Mouse (Mus musculus) embryo, embryonic 10 days (tissue): ENCODE results near the gene Stxbp4.

Source experiments
- DNase-seq: peaks from one replicate; pipeline ENCODE4 v3.0.0-alpha.2; 2015; ENCODE audit warnings: low spot score

Gene Stxbp4

DNA sequence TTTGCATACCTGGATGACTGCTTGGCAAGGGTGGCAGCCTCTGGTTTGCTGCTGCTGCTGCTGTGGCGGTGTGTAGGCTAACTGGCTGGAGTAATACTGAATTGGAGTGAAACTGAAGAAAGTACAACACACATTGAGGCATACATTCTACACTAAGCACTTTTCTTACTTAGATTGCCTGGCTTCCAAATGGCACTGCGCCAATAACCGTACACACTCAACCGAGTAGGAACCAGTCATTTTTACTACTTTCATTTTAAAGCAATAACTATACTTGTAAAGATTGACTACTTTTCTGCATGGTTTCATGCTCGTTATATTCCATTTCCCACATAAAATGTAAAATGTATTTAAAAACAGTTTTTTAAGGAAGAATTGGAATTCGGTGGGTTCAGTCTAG, 11.9 kb upstream of the Stxbp4 start:
- no peak for DNase-seq

DNA sequence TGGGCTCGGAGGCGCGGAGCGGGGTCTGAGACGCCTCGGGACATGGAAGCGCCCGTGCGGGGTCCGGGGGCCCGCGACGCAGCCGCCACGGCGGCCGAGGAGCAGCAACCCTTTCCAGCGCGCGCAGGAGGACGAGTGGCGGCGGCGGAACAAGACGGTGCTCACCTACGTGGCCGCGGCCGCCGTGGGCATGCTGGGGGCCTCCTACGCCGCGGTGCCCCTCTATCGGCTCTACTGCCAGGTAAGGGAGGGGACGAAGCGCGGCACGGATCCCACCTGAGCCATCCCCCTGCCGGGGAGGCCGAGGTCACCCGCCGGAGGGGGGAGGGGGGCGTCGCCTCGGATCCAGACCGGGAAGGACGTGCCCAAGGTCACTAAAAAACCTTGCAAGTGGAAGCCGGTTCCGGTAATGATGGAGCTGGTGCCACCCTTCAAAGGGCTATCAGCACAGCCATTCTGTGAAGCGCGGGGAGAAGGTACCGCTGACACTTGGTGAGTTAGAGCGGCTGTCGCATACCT, 487 bp upstream of the Stxbp4 start:
- peak; percentile 40 for DNase-seq

- DNase-seq = no peak
Observed at GRCm38 (mm10) chr11:90634661-90635060, 3.2 kb downstream of the Stxbp4 start.

DNA sequence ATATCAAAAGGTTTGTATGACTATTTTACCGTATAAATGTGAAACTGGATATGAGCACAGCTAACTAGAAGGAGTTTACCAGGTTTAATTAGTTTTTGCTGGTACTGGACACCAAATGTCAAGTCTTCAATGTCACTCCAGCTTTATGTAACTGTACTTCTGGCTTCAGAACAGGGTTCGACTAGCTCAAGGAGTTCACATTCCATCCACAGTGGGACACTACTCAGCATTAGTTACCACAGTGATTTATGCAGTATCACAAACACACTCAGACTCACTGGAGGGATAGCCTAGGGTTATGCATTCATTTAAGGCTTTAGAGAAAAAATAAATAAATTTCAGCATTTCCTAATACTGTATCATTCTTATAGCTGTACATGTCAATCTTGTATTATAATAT, 5.4 kb downstream of the Stxbp4 start:
- DNase-seq = no peak

DNA sequence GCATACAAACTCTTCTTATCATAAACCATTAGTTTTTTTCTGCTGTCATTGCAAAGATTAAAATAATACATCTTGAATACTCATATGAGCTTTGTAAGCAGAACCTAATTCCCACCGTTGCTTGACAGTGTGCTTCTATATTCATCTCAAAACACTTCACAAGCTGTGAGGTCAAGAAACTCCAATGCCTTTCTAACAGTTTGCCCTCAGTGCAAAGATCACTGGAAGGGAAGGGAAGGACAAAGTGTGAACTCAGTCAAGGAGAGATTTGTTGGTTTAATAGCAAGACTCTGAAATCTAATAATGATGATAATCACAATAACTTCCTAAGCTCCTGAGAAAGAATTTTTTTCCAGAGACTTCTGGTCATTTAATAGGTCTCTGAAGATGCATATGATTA, 10.1 kb downstream of the Stxbp4 start:
- no peak for DNase-seq

DNA sequence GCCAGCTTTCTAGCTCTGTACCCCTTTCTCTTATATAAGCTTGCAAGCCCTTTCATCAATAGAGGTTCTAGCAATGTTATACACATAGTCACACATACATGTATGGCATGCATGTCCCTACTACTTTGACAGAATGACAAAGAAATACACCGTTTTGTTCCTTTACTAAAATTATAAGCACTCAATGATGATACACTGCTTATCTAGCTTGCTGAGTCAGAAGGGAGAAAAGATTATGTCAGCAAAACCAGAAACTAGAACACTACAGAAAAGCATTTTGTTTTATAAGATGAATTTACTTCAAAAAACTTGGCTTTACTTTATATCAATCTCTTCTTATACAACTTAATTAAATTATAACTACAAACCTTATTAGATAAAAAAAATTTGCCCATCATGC, 12.7 kb downstream of the Stxbp4 start:
- no peak for DNase-seq

DNA sequence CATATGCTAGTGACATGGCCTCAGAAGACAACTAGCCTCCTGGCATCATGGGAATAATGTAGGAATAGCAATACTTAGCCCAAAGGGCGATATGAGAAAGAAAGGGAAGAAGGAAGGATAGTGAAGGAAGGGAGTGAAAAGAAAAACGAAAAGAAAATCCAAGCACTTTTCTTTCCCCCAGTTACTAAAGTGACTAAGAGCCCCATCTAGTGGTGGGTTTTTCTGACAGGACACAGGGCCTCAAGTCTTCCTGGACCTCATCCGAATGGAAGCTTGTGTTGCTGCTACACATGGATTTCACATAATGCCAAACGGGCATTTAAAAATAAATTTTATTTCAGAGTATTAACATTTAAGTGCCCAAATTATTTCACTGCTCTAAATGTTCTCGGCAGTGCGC, 14.4 kb downstream of the Stxbp4 start:
- DNase-seq = peak; percentile 58

DNA sequence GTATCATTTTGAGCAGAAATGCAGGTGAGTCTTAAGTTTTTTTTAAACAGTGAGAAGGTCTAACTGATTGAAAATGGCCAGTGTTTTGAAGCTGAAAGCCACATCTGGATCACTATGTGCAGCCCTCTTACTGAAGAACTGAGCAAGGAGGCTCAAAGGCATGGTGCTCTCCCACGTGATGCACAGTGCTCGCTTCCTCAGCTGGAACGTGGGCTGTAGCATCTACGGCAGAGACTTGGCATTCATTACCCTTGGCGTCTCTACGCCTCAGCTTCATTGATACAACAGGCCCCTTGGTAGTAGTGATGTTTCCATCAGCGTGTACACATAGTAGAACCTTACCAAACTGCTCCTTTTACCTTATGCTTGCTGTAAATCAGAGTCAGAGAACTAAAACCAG, 15.4 kb downstream of the Stxbp4 start:
- no peak for DNase-seq

GRCm38 (mm10) chr11:90622044-90622443, 15.8 kb downstream of the Stxbp4 start:
- DNase-seq = no peak

GRCm38 (mm10) chr11:90616431-90616830, 21.5 kb downstream of the Stxbp4 start:
- peak; percentile 48 for DNase-seq

GRCm38 (mm10) chr11:90614743-90615142, 23.1 kb downstream of the Stxbp4 start:
- DNase-seq = no peak

DNA sequence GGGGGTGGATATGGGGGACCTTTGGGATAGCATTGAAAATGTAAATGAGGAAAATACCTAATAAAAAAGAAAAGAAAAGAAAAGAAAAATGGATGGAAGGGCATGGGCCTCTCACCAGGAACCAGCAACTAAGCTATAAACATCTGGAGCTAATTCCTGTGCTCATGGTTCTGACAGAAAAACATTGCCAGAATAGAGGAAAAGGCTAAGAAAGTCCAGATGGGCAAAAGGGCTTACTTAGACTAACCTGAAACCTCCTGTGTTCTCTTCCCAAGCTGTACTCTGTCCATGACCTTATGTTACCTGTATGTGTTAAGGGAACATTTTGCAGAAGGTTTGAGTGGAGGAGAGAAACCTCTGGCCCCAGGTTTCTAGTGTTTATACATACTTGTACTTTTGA, 25.8 kb downstream of the Stxbp4 start:
- DNase-seq = no peak

- no peak for DNase-seq
Observed at GRCm38 (mm10) chr11:90603066-90603465, 34.8 kb downstream of the Stxbp4 start.

- DNase-seq = no peak
Observed at GRCm38 (mm10) chr11:90595826-90596225, 42.1 kb downstream of the Stxbp4 start.

GRCm38 (mm10) chr11:90590996-90591395, 46.9 kb downstream of the Stxbp4 start:
- no peak for DNase-seq

GRCm38 (mm10) chr11:90586203-90586602, 51.7 kb downstream of the Stxbp4 start:
- DNase-seq = no peak

DNA sequence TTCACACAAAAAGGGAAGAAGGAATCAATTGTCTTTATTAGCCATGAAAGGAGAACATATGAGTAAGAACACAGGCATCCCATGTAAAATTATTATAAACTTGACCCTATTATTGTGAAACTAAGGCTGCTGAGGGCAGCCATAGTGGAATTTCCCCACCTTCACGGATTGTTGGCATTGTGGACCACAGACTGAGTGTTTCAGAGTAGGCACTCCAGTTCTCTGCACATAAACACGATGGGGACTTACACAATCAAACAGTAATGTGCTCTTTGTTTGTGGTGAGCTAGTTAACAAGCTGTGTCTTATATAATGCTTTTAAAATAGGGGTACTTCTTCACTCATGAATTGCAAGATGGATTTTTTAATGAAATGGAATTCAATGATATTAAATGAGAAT, 52.1 kb downstream of the Stxbp4 start:
- DNase-seq = no peak

DNA sequence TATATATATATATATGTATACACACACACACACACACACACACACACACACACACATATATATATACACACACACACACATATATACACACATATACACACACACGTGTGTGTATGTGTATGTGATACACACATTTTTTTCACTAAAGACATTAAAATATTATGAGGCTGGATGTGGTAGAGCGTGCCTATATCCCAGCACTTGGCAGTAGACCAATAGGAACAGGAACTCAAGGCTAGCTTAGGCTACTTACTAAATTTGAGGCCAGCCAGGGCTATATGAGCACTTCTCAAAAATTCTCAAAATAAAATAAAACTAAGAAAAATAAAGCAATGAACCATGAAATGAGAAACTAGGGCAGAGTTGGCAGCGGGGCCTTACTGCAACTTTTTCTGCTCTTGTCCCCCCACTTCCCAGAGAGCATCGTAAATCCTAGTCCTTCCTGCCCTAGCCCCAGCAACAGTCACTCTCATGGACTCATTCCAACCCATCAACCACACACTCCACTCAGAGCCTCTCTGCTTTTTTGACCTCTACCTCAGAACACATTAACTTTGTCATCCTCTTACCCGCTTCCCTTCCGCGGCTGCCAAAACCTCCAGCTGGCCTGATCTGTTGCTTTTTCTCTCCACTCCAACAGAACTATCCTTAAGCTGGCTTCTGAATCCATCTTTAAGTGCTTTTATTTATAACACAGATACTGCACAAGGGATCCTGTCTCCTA, 60.7 kb downstream of the Stxbp4 start:
- DNase-seq = no peak

DNA sequence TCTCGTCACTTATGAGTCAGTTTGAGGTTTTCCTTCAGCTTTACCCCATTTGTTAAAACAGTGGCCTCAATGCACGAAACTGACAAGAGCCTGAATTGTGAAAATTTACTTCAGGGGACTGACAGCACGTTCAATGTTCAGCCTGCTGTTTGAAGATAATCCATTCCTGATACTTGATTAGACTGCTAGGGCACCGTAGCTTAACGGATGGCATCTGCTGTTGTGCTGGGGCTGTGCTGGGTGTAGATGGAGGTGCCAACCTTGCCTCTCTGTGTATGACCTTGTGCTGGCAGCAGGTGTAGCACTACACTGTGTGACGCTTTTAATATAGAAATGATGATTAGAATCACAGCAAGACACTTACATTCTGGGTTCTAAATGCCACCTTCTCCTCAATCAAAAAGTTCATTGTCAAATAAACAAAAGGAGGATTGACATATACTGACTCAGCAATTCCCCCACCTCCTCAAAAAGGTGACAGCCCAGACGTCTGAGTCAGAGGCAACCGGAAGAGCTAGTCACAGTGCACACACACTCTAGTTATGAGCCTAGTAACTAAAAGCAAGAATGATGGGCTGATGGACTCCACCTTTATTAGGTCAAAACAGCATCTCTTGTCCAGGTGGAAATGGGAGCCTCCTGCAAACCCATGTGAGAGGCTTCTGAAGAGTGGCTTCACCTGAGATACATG, 61.5 kb downstream of the Stxbp4 start:
- DNase-seq = no peak

DNA sequence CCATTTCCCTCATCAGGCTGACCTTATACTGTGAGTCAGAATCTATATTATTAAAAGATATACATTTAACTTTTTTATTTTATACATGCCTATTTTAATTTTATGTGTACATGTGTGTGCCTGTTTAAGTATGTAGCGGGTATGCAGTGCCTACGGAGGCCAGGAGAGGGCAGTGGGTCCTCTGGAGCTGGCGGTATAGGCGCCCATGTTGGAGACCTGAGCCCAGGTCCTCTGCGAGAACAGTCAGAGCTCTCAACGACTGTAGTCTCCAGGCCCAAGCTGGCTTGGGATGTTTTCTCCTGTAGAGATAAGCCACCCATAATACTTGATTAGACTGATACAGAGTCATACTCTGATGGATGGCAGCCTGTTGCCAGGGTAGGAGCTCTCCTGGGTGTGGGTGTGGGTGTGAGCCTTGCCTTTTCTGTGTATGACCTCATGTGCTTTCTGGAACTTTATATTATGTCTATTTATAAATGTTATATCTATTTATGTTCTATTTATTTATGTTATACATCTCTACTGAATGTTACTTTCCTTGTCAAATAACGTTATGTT, 62.3 kb downstream of the Stxbp4 start:
- DNase-seq = no peak

- DNase-seq = no peak
Observed at GRCm38 (mm10) chr11:90570646-90571259, 67.1 kb downstream of the Stxbp4 start.

DNA sequence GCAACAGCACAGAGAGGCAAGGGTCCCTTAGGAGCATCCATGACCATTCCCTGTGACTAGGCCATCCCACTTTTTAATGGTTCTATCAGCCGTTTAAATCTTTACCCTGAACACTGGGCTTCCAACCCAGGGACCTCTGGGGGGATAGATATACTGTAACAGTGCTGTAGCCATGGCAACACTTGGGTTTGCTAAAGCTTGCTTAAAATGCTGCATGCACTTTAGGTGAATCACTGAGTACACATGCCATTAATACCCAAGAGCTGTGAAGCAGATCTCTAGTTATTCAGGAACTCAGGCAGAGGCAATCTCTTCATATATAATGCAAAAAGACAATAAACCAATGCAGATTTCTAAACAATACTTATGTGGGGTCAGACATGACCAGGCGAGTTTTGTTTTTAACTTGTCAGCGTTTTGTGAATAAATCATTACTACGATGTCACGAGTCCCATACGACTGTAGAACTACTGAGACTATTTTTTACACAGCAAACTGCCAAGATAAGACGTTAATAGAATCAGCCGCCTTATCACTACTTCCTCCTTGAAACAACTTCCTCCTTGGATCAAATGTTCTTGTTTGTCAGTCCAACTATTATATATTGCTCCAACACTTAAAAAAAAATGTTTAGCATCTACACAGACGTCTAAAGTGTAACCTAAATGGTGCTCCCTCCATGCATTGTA, 79.4 kb downstream of the Stxbp4 start:
- no peak for DNase-seq
